Comparison of ENCODE assay signal across 8 mouse cellular contexts in genomic region chr19:47463206-47463605, GRCm38 (mm10). TPM values are rescaled to one million over a fixed set of nuclear protein-coding genes. Genes with fewer than 3 reads are reported as not detected.
DNase-seq lines count a peak whose midpoint lies in the region; ATAC-seq lines count a peak whose summit lies in the region.

No protein-coding gene starts in this region.

- H3K4me1 ChIP-seq in liver, embryonic 15.5 days (replicated peaks) = peaks cover 69% of the 10 kb centered on the region
- H3K4me1 ChIP-seq in stomach, embryonic 15.5 days = peaks cover 31% of the 10 kb centered on the region

- 4% methylated on average over 13 of the region's 13 CpGs for WGBS in liver, embryonic 15.5 days (ENCODE audit: insufficient replicate concordance)
- 2% methylated on average over 13 of the region's 13 CpGs for WGBS in stomach, embryonic 15.5 days

- peak; percentile 20 for DNase-seq in CD4-positive, CD25-positive, alpha-beta regulatory T cell, adult 2 months (ENCODE audit: low read depth, low spot score)
- DNase-seq in thymus, postnatal 4 days = peak; percentile 39
- no peak for DNase-seq in thymus, adult 18-20 months
- DNase-seq in layer of hippocampus, postnatal 10 days (ENCODE audit: low spot score in 2 of 2) = no peak
- DNase-seq in thymus, postnatal 14 days = no peak

- no peaks in the 10 kb centered on the region; the same call in 1 of the 2 replicates for H3K36me3 ChIP-seq in liver, embryonic 15.5 days (replicated peaks)
- no peaks in the 10 kb centered on the region for H3K36me3 ChIP-seq in stomach, embryonic 15.5 days

- no peak for ATAC-seq in CD4-positive, CD25-positive, alpha-beta regulatory T cell, adult 4 months
- no peak for ATAC-seq in liver, embryonic 15.5 days (ENCODE audit: insufficient read depth)
- ATAC-seq in stomach, embryonic 15.5 days (ENCODE audit: insufficient read depth, low FRiP score, low read depth) = no peak

- peaks cover 70% of the 10 kb centered on the region for H3K27me3 ChIP-seq in liver, embryonic 15.5 days
- no peaks in the 10 kb centered on the region for H3K27me3 ChIP-seq in stomach, embryonic 15.5 days (replicated peaks)

- H3K9ac ChIP-seq in liver, embryonic 15.5 days = peak overlapping the region; percentile 74
- H3K9ac ChIP-seq in stomach, embryonic 15.5 days = peak overlapping the region; percentile 88

- H3K4me3 ChIP-seq in liver, embryonic 15.5 days (replicated peaks) = peak overlapping the region; percentile 71
- peak overlapping the region; percentile 83 for H3K4me3 ChIP-seq in stomach, embryonic 15.5 days (replicated peaks)

- H3K27ac ChIP-seq in liver, embryonic 15.5 days (replicated peaks) = peak overlapping the region; percentile 86; the same call in 1 of the 2 replicates
- 0 out of 2 replicates have a peak overlapping the region, but pooled peaks have one; percentile 93 for H3K27ac ChIP-seq in stomach, embryonic 15.5 days

- 0 out of 2 replicates have a peak, but pooled peaks cover 4% of the 10 kb centered on the region for H3K9me3 ChIP-seq in liver, embryonic 15.5 days (replicated peaks)
- no peaks in the 10 kb centered on the region for H3K9me3 ChIP-seq in stomach, embryonic 15.5 days

- H3K4me2 ChIP-seq in liver, embryonic 15.5 days = peak overlapping the region; percentile 96
- H3K4me2 ChIP-seq in stomach, embryonic 15.5 days = peak overlapping the region; percentile 90

RNA-seq across cellular contexts. Expression of gene Sh3pxd2a, which starts 1.0 kb away (rescaled TPM):
- 1 to 10 TPM in 1 of 2 experiments, under 1 TPM in 1; 0.60 to 1.9 TPM for polyA plus RNA-seq in CD4-positive, CD25-positive, alpha-beta regulatory T cell, adult 4 months (2017; shearing (Covaris generic))
- polyA plus RNA-seq in liver, embryonic 15.5 days (2015; fragmentation: Nextera tagmentation; extraction: Ambion mirVana) = 0.50 and 0.63 TPM in 2 replicates
- polyA plus RNA-seq in stomach, embryonic 15.5 days (2015; fragmentation: Nextera tagmentation; extraction: Ambion mirVana) = 6.8 and 6.9 TPM in 2 replicates
- 10 to 100 TPM; 28.0 to 29.1 TPM for total RNA-seq in layer of hippocampus, postnatal 10 days (2021)

Comparison
In these comparisons a context has a peak if more than half of its experiments do, and no peak if none do; other contexts are left out.
1. DNase-seq: peak in CD4-positive, CD25-positive, alpha-beta regulatory T cell, adult 2 months (single experiment) and thymus, postnatal 4 days (single experiment); none in thymus, adult 18-20 months (0 of 2), layer of hippocampus, postnatal 10 days (0 of 2) and thymus, postnatal 14 days (single experiment).